Mouse (Mus musculus) midbrain, embryonic 14.5 days (tissue): ENCODE data around the gene Usp29. TPM values are rescaled to one million over a fixed set of nuclear protein-coding genes. Genes with fewer than 3 reads are reported as not detected.
"Not testable (repeated sequence)": the region's sequence is repeated elsewhere in the genome, so short reads cannot be mapped to it uniquely, and the experiment has no call there.

Experiments used
- ATAC-seq: fragments of 200-750 bp; cut with Nextera tagmentation; 2 replicates; pipeline ENCODE4 v1.8.0; 2017; ENCODE audit warnings: moderate number of reproducible peaks, moderate library complexity; ENCODE audit not compliant: low FRiP score, low TSS enrichment
- DNase-seq: peaks from one replicate; pipeline ENCODE4 v3.0.0-alpha.2; 2015
- H3K27ac ChIP-seq: fragments of 300-500 bp; sonication (generic); replicated peaks from 2 replicates; pipeline ENCODE4 v1.5.1; 2014; ENCODE audit warnings: mild to moderate bottlenecking, low read depth, low read length, moderate library complexity
- H3K27me3 ChIP-seq: fragments of 300-500 bp; sonication (generic); 2 replicates; pipeline ENCODE4 v1.6.1; 2014; ENCODE audit warnings: low read length, control low read depth, mixed read lengths; ENCODE audit not compliant: control insufficient read depth, insufficient read depth
- H3K36me3 ChIP-seq: fragments of 300-500 bp; sonication (generic); 2 replicates; pipeline ENCODE4 v1.6.1; 2014; ENCODE audit warnings: low read length, control low read depth; ENCODE audit not compliant: control insufficient read depth, insufficient read depth
- H3K4me1 ChIP-seq: fragments of 300-500 bp; sonication (generic); 2 replicates; pipeline ENCODE4 v1.6.1; 2014; ENCODE audit warnings: mild to moderate bottlenecking, antibody characterized with exemption, low read length, control low read depth; ENCODE audit not compliant: control insufficient read depth, insufficient read depth
- H3K4me2 ChIP-seq: fragments of 300-500 bp; sonication (generic); 2 replicates; pipeline ENCODE4 v1.6.1; 2014; ENCODE audit warnings: mild to moderate bottlenecking, low read length, moderate library complexity
- H3K4me3 ChIP-seq: fragments of 300-500 bp; sonication (generic); replicated peaks from 2 replicates; pipeline ENCODE4 v1.5.1; 2014; ENCODE audit warnings: low read depth, low read length
- H3K9ac ChIP-seq: fragments of 300-500 bp; sonication (generic); replicated peaks from 2 replicates; pipeline ENCODE4 v1.6.1; 2014; ENCODE audit warnings: mild to moderate bottlenecking, low read length, moderate library complexity
- H3K9me3 ChIP-seq: fragments of 300-500 bp; sonication (generic); 2 replicates; pipeline ENCODE4 v1.6.1; 2016; ENCODE audit warnings: low read length, control low read depth, mixed read lengths; ENCODE audit not compliant: control insufficient read depth
- WGBS: fragments of 180-500 bp; shearing (Covaris S2); extraction: QIAGEN DNeasy Blood & Tissue Kit; methylation state at CpG from one replicate; pipeline ENCODE4 v1.1.7; 2014; 5-methylcytosine and 5-hydroxymethylcytosine counted together
- polyA plus RNA-seq: library from polyadenylated mRNA; unstranded; fragments of >200 nt; fragmentation: Nextera tagmentation; extraction: Ambion mirVana; gene quantifications from 2 replicates; pipeline ENCODE4 v1.2.1, GENCODE M21; 2014

Usp29 gene
- polyA plus RNA-seq, 1 experiment from 2014 or later, result 31.6 TPM

GRCm38 (mm10) chr7:6753440-6753839 lies 23.1 kb downstream of the Usp29 start:
- DNase-seq (peak; percentile 71), ATAC-seq (peak; percentile 31; the same call in 1 of the 2 replicates)
- Histone ChIP-seq H3K36me3 (no peaks in the 10 kb centered on the region), H3K4me3 (no peak overlapping the region), H3K27me3 (no peaks in the 10 kb centered on the region), H3K27ac (peak overlapping the region; percentile 49), H3K9me3 (no peaks in the 10 kb centered on the region), H3K4me2 (no peak overlapping the region), H3K4me1 (peaks cover 11% of the 10 kb centered on the region), H3K9ac (no peak overlapping the region)
- 3% methylated on average over 4 of the region's 4 CpGs for WGBS

DNA sequence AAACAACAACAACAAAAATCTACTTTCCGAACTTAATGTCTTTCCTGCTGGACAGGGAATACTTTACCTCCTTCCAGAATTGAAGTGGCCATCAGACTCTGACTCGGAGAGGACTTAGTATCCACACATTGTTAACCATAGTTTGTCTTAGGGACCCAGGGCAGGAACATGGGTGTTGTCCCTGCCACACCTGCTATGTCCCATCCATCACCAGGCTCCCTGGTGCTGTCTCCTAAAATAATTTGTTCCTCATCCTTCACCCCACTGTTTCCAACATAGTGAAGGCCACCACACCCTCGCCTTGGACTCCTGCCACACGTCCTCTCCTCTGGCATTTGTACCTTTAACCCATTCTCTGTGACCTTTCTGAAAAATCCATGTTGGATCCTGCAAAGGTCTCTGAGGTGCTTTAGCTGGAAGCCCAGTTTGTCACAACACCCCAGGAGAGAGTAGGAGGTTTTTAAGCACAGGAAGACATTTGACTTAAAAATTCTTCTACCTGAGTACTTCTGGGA lies 26.5 kb downstream of the Usp29 start:
- H3K36me3 ChIP-seq, result no peaks in the 10 kb centered on the region
- no peak overlapping the region for H3K27ac ChIP-seq
- no peak overlapping the region for H3K9ac ChIP-seq
- WGBS, result 86% methylated on average over 4 of the region's 4 CpGs
- H3K4me3 ChIP-seq, result no peak overlapping the region
- no peaks in the 10 kb centered on the region for H3K27me3 ChIP-seq
- H3K4me1 ChIP-seq, result peaks cover 7% of the 10 kb centered on the region
- DNase-seq, result no peak
- no peaks in the 10 kb centered on the region for H3K9me3 ChIP-seq
- no peak for ATAC-seq
- H3K4me2 ChIP-seq, result no peak overlapping the region

GRCm38 (mm10) chr7:6759698-6760097 lies 29.3 kb downstream of the Usp29 start:
- ATAC-seq, result no peak
- Histone ChIP-seq H3K9ac (no peak overlapping the region), H3K4me1 (no peaks in the 10 kb centered on the region), H3K27me3 (no peaks in the 10 kb centered on the region), H3K27ac (no peak overlapping the region; the same call in 1 of the 2 replicates), H3K4me2 (no peak overlapping the region), H3K4me3 (no peak overlapping the region), H3K36me3 (no peaks in the 10 kb centered on the region), H3K9me3 (no peaks in the 10 kb centered on the region)
- WGBS, result 62% methylated on average over 12 of the region's 12 CpGs
- no peak for DNase-seq

GRCm38 (mm10) chr7:6760170-6760569 lies 29.8 kb downstream of the Usp29 start:
- no peaks in the 10 kb centered on the region for H3K27me3 ChIP-seq
- DNase-seq, result no peak
- 16% methylated on average over 6 of the region's 6 CpGs for WGBS
- H3K9ac ChIP-seq, result no peak overlapping the region
- no peak for ATAC-seq
- no peak overlapping the region for H3K4me2 ChIP-seq
- no peaks in the 10 kb centered on the region for H3K36me3 ChIP-seq
- no peaks in the 10 kb centered on the region for H3K4me1 ChIP-seq
- H3K27ac ChIP-seq, result no peak overlapping the region; the same call in 1 of the 2 replicates
- no peak overlapping the region for H3K4me3 ChIP-seq
- no peaks in the 10 kb centered on the region for H3K9me3 ChIP-seq

DNA sequence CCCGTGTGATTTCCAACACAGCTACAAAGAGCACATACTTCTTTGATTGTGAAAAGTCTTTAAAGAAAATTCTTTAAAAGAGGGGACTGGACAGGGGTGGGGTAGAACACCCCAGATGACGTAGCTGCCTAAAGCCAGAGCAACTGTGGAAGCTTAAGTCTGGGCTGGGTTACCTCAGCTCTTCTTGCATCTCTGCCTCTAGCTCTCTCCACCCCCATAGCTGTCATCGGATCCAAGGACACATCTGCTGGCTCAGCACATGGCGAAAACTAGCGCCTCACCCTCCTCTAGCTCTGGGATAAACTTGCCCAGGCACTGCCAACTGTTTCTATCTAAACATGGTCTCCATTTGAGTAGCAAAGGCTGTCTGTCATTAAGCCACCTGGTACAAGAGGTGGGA lies 34.9 kb downstream of the Usp29 start:
- Histone ChIP-seq H3K27ac (no peak overlapping the region), H3K27me3 (no peaks in the 10 kb centered on the region), H3K9me3 (no peaks in the 10 kb centered on the region), H3K36me3 (0 out of 2 replicates have a peak, but pooled peaks cover 3% of the 10 kb centered on the region), H3K4me3 (no peak overlapping the region), H3K4me2 (no peak overlapping the region), H3K9ac (no peak overlapping the region), H3K4me1 (peaks cover 5% of the 10 kb centered on the region; the same call in 1 of the 2 replicates)
- ATAC-seq (no peak), DNase-seq (no peak)
- WGBS, result 69% methylated on average over 5 of the region's 5 CpGs

- Histone ChIP-seq H3K9me3 (no peaks in the 10 kb centered on the region), H3K27me3 (no peaks in the 10 kb centered on the region), H3K4me1 (peaks cover 7% of the 10 kb centered on the region; the same call in 1 of the 2 replicates), H3K9ac (no peak overlapping the region), H3K4me3 (no peak overlapping the region), H3K27ac (no peak overlapping the region), H3K36me3 (0 out of 2 replicates have a peak, but pooled peaks cover 3% of the 10 kb centered on the region), H3K4me2 (no peak overlapping the region)
- DNase-seq (no peak), ATAC-seq (no peak)
- WGBS, result 3% methylated on average over 8 of the region's 8 CpGs
Measured at GRCm38 (mm10) chr7:6770286-6770685, 39.9 kb downstream of the Usp29 start.

DNA sequence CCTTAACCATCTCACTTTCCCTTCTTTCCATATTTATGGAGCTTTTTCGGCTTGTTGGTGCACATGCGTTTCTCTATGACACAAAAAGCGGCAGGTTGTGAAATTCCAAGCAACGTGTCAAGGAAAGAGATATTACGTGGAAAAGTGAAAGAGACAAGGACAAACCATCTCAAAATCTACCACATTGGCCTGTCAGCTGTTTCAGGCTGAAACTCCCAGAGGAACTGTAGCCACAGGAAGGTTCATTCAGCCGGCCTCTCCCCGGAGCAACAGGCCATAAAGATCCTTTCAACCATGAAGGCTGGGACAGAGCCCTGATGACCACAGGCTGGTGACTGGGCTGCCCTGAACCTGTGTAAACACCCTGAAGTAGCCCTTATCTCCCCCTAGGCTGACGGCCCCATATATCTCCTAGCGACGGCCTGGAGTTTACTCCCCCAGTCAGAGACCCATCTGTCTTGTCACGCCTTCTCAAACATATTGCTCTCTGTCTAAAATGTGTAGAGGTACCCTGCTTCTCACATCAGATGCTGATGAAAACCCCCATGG lies 43.6 kb downstream of the Usp29 start:
- not testable (repeated sequence) for H3K4me2 ChIP-seq, H3K9ac ChIP-seq, H3K9me3 ChIP-seq, H3K27me3 ChIP-seq, H3K4me3 ChIP-seq, H3K27ac ChIP-seq, ATAC-seq, H3K36me3 ChIP-seq, DNase-seq
- H3K4me1 ChIP-seq, result peaks cover 15% of the 10 kb centered on the region; the same call in 1 of the 2 replicates
- WGBS, result 60% methylated on average over 11 of the region's 11 CpGs

- DNase-seq (no peak), ATAC-seq (no peak)
- Histone ChIP-seq H3K9ac (no peak overlapping the region), H3K9me3 (no peaks in the 10 kb centered on the region), H3K4me1 (peaks cover 8% of the 10 kb centered on the region; the same call in 1 of the 2 replicates), H3K36me3 (no peaks in the 10 kb centered on the region), H3K27me3 (no peaks in the 10 kb centered on the region), H3K4me2 (no peak overlapping the region), H3K27ac (no peak overlapping the region), H3K4me3 (no peak overlapping the region)
- WGBS, result 86% methylated on average over 10 of the region's 10 CpGs
Measured at GRCm38 (mm10) chr7:6776314-6777059, 46.1 kb downstream of the Usp29 start.
